Mouse (Mus musculus): ENCODE measurements around the gene Orc2. TPM values are rescaled to one million over a fixed set of nuclear protein-coding genes. Genes with fewer than 3 reads are reported as not detected.

Orc2 gene
- 10 to 100 TPM; 24.1 to 27.2 TPM for total RNA-seq (2021)
- long read RNA-seq, transcript Orc2-201 (18 exons, 3,561 nt) = major isoform, 11 of 21 reads
- long read RNA-seq, partial matches to known transcripts = 2 of 21 reads
- long read RNA-seq, other reads (novel, unspliced or antisense) = 8 of 21 reads

DNA sequence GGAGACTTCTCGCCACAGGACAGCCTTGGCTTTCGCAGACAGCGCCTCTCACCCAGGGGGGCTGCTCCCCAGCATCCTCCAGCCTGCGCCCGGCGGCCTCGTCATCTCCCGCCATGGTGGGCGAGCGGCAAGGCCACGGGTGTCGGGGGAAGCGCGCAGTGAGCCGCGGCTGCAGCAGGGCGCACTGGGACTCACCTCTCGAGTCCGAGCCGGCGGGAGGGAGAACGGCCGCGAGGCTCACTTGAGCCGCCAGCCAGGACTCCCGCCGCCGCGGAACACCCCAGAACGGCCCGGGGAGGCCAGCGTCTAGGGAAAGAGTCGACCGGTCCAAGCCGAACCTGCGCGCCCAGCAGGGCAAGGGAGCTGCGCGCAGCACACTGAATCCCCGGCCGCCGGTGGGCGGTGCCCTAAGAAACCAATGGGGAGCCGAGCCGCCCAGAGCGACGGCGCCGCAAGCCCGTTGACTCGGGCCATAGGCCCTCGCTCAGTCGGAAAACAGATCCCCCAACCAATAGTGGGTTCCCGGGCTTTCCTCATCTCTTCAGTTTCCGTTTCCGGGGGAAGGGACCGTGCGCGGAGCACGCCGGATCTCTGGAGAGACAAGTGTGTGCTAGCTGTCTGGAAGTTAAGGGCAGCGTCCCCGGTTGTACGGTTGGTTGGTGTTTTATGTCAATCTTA is at the start of gene Orc2:
Gene Orc2 (minus strand): TSS at position 533 of the 678 bp plus-strand sequence.
- DNase-seq (ENCODE audit: low spot score in 2 of 2) = peak; percentile 89 to 93

DNA sequence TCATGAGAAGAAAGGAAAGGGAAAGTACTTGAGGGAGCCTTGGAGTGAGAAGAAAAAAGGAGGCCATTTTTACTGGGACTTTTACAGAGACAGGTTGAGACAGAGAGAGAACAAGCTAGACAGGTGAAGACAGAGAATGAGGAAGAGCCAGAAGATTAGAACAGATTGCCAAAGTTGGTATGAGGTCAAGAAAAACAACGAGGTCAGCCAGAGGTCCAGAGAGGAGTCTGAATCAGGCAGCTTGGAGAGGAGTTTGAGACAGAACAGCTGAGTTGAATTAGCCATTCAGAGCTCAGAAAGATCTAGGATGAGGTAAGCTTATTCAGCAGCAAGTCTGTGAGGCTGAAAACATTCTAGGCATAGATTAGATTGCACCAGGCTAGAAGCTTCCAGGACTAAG is 36.5 kb upstream of the Orc2 start:
- DNase-seq (ENCODE audit: low spot score in 2 of 2) = no peak

DNA sequence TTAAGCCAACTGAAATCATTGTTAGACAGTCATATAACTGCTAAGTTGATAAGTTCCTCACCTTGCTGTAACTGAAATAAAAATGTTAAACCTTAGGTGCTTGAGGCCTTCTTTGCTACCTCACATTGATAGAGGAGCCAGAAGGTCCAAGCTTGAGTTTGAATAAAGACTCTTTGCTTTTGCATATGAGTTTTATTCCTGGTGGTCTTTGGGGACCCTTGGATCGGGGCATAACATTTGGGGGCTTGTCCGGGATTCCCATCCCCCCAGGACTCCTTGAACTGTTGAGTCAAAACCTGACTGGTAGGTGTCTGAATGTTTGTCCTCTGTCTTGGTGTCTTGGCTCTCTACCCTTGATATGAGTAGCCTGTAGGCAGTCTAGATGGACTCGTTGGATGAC is 2.3 kb upstream of the Orc2 start:
- no peak for DNase-seq (ENCODE audit: low spot score in 2 of 2)

DNA sequence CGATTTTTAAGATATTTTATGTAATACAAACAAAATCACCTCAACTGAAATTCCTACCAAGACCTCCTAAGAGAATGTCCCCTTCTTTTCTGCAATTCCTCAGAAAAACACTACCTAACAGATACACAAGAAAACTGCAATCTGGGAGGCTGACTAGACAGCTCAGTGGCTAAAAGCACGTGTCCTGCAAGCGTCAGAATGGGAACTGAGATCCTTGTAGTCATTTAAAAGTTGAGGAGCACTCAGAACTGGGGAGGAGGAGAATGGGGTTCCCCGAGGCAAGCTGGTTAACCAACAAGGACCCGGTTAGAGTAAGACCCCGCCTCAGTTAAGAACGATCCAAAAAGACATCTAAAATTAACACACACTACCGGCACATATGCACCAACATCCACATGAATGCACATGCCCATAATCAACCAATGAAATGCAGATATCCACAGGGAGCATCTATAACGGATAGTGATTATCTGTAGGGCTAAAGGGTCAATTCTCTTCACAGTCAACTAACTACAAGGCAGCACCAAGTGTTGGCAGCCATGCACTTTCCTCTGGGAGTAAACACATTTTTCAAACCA is 1.0 kb downstream of the Orc2 start:
- no peak for DNase-seq (ENCODE audit: low spot score in 2 of 2)

DNA sequence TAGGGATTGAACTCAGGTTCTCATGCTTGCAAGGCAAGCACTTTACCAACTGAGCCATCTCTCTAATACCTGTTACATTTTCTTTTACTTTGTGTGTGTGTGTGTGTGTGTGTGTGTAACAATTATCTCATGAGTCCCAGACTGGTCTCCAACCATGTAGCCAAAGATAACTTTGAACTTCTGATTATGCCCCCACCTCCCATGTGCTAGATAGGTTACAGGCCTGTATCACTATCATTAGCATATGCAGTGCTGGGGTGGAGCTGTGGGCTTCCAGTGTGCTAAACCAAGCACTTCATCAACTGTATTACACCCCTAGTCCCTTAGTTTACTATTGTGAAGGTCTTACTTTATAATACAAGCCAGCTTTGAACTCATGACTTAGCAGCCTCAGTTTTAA is 1.8 kb downstream of the Orc2 start:
- DNase-seq (ENCODE audit: low spot score in 2 of 2) = no peak

DNA sequence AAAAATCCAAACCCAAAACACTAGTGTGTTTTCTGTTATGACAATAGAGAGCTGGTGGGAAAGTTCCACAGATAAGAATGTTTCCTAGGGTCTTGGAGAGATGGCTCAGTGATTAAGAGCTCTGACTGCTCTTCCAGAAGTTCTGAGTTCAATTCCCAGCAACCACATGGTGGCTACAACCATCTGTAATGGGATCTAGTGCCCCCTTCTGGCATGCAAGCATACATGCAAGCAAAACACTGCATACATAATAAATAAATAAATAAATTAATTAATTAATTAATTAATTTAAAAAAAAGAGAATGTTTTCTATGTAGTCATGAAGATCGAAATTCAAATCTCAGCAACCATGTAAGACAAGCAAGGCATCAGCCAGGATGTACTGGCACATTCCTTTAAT is 6.2 kb downstream of the Orc2 start:
- DNase-seq (ENCODE audit: low spot score in 2 of 2) = no peak

DNA sequence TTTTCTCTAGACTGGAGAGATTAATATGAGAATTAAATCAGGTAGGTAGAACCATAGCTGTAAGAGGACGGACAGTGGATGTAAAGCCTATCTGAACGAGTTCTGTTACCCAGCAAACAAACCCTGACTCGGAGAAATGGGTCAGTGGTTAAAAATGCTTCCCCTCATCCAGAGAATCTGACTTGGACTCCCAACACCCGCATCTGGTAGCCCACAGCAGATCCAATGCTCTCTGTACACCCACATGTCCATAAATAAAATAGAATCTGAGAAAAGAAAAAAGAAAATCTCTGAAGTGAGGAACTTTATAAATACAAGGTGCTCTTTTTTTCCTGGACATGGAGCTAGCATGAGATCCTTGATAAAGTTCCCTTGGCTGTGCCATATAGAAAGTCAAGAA is 7.2 kb downstream of the Orc2 start:
- no peak for DNase-seq (ENCODE audit: low spot score in 2 of 2)

DNA sequence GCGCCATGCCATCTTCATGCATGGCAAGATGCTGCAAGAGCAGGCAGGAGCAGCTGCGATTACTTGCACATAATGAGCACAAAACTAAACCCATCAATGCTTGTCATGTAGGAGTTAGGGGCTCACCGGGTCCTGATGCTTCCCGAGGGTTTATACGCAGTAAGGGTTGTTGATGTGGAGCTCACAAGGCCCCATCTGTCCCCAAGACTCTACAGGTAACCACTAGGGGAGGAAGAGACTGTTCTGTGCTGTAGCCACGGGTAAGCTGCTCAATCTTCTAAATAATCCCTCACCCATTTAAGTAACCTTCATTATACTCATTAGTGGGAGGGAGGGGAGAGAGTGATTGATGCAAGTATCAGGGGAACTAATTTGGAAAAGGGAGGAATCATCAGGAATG is 9.3 kb downstream of the Orc2 start:
- no peak for DNase-seq (ENCODE audit: low spot score in 2 of 2)

DNA sequence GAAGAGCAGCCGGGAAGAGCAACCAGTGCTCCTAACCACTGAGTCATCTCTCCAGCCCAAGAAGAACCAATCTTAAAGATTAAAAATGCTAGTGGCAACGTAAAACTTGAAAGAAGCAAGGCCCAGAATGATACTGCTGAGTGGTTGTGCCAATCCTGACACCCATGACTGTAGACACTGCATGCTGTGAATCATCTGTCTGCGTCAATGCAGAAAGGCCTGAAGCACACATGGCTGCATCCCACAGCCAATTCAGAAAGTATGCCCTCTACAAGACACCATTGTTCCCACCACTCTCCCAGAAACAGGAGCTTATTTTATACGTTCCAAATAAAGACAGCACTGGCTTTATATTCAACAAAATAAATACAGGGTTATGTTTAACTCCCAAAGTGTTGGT is 22.3 kb downstream of the Orc2 start:
- DNase-seq (ENCODE audit: low spot score in 2 of 2) = no peak

DNA sequence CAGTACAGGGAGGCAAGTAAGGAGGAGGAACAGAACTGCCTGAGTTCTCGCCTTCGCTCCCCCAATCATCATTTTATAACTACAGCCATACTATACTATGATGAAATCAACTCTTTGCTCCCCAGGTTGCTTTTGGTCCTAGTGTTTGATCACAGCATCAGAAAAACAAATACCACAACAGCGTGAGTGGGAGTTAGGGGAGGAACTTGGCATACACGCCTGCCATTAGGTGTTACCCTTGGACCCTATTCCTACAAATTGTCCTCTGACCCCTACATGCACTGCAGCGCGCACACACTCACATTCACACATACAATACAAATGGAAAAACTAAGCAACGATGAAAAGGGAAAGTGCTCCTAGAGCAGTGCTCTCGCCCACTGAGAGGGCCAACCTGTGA is 29.2 kb downstream of the Orc2 start:
- no peak for DNase-seq (ENCODE audit: low spot score in 2 of 2)

DNA sequence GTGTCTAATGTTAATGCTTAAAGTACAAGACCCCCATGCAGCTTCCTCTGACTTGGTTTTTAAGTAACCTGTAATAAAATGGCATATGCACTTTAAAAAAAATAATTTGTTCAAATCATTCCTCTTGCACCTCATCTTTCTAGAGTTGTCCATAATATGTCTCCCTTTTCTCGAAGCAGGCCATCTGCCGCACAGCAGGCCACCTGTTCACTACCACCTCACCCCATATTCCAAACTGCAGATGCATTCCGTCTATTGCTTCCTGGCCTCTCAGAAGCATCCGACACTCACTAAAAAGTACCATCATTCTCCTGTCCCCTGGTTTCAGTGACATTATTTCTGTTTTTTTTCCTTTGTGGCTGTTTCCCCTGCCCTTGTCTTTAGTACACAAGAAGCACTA is 39.3 kb downstream of the Orc2 start:
- DNase-seq (ENCODE audit: low spot score in 2 of 2) = no peak

DNA sequence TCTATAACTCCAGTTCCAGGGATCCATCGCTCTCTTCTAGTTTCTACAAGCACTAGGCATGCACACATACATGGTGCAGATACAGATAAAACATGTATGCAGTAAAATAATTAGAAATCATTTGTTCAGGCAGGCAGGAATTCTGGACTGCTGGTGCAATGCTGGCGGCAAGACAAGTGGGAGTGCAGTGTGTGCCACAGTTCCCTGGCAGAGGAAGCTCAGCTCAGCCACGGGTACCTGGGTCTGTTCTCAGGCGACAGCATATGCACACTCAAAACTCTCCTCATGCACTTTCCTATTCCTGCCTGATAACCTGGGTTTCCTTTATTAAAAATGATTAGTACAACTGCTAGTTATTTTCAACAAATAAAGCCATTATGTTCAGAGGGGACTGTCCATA is 39.9 kb downstream of the Orc2 start:
- no peak for DNase-seq (ENCODE audit: low spot score in 2 of 2)

DNA sequence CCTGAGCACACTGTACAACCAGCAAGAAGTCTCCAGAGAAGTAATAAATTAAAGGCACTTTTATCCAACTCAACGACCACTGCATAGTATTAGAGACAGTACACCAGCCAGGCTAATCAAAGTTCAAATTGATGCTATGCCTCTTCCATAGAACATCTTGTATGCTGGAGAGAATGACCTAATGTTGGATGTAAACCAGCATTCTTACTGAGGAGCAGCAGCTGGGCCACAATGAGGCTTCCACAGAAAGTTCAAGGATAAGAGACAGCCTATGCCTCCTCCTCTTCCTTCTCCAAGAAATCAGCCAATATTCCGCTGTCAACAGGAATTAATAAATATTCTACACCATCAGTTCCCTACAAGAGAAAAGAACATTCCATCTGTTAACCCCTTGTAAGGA is 41.0 kb downstream of the Orc2 start:
- DNase-seq (ENCODE audit: low spot score in 2 of 2) = no peak

DNA sequence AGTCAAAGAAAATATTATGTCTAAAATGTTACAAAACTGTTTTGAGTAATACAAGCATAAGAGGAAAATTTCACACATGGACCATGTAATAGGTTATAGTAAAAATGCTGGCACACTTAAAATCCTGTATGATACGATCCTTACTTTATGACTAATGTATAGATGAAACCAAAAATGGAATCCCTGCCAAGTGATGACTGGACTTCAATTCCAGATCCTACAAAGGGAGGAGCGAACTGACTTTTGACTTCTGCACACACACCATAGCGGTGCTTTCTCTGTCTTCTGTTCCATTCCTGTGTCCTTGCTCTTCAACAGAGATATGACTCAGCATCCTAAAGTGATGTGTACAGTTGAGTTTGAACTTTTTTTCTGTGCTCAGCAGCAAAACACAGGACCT is 44.3 kb downstream of the Orc2 start:
- DNase-seq (ENCODE audit: low spot score in 2 of 2) = no peak

DNA sequence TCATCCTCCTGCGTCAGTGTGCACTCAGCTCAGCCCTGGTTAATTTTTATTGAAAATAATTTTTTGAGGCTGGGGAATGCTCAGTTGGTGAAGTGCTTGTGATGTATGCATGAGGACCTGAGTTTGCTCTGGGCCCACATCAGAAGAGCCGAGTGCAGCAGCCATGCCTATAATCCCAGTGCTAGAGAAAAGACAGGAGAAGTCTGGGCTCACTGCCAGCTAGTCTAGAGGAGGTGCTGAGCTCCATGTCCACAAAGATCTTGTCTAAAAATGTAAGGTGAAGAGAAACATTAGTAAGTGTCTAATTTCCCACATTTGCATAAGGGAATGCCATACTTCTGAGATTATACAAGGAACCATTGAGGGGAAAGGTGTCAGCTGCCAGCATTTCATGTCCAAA is 46.0 kb downstream of the Orc2 start:
- no peak for DNase-seq (ENCODE audit: low spot score in 2 of 2)

DNA sequence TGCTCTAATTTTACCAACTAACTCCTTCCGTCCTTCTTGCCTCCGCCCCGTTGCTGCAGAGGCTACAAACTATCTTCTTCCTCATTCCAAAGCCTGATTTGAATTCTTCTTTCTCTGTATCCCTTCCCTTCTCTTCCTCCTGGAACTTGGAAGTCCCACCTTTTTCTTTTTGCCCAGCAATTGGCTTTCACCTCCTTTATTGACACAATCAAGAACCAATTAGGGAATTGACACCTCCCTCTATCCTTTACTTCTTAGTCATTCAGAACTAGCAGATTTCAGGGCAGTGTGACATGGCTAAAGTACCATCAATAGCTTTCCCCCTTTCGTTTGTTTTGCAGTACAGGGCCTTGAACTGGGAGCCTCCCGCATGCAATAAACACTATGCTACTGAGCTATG is 46.7 kb downstream of the Orc2 start:
- no peak for DNase-seq (ENCODE audit: low spot score in 2 of 2)

DNA sequence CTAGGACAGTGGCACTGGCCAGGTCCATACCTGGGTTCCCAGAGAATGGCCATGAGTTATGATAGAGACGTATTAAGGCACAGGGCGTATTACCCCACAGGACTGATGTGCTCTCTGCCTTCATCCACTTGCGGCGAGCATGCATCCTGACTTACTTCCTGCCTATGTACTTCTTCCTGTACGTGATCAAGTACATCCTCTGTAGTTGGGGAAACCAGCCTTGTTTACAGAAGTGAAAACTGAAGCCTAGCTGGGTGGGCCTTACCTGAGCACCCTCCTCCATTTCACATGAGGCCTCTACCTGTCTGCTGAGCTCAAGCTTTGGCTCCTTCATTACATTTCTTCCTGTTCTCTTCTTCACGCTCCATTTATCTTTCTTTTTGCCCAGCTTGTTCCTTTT is 50.6 kb downstream of the Orc2 start:
- DNase-seq (ENCODE audit: low spot score in 2 of 2) = no peak

DNA sequence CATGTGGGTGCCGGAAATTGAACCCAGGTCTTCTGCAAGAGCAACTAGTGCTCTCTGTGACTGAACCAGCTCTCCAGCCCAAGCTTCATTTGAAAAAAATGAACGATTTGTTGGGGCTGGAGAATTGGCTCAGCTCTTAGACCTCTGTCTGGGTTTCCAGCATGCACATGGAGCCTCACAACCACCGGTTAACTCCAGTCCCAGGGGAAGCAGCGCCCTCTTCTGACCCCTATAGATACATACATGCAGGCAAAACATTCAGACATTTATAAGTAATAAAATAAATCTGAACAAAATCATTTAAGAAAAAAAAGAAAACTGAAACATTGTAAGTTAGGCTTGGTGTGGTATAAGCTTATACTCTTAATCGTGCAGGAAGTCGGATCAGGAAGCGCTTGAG is 56.5 kb downstream of the Orc2 start:
- no peak for DNase-seq (ENCODE audit: low spot score in 2 of 2)

DNA sequence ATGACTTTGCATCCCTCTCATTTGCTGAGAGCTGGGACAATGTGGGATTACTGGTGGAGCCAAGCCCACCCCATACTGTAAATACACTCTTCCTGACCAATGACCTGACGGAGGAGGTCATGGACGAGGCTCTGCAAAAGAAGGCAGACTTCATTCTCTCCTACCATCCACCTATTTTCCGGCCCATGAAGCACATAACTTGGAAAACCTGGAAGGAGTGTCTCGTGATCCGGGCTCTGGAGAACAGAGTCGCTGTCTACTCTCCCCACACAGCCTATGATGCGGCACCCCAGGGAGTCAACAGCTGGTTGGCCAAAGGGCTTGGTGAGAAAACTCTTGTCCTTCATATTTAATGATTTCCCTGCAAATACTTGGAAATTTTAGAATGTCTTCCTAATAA is 57.1 kb downstream of the Orc2 start:
- DNase-seq (ENCODE audit: low spot score in 2 of 2) = no peak

DNA sequence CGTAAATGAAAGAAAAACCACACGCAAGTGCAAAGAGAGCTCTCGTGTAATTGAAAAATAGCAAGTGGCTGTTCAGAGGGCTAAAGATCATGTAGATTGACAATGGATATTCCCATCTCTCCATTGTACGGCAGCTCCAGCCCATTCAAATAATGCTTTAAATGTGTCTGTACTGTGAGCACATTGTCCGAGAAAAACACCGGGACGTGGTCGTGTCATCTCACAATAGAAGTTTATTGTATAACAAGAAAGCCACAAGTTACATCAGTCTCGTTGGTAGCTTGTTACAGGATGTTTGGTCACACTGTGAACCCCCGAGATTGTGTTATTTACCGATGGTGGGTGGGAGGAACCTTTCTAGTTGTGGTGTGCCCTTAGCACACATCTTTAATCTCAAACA is 59.0 kb downstream of the Orc2 start:
- no peak for DNase-seq (ENCODE audit: low spot score in 2 of 2)

DNA sequence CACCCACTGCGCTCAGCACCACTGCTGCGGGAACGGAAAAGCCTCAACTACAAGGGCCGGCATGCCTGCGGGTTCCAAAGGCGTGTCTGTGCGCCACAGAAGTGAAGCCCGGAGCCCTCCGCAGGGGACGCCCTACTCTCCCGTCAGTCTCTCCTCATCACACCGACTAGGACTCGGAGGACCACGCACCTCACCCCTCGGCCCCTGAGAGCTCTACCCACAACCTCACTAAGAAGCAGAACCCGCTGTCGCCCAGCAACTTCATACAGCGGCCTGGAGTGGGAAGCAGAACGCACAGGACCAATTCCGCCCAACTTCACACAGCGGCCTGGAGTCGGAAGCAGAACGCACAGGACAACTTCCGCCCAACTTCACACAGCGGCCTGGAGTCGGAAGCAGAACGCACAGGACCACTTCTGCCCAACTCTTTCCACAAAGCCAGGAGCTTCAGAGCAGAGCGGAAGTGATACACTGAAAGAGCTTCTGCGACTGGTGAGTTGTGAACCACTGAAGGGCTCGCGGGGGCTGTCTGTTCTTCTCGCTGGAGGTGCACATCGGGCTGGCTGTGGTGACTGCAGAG is 59.7 kb downstream of the Orc2 start, which contains the start of the genes Nif3l1 and Ppil3:
Gene Nif3l1 (plus strand): TSS at position 9 of the 580 bp plus-strand sequence.
Gene Ppil3 (minus strand): TSS at position 344 of the 580 bp plus-strand sequence.
- peak; percentile 84 to 90 for DNase-seq (ENCODE audit: low spot score in 2 of 2)

DNA sequence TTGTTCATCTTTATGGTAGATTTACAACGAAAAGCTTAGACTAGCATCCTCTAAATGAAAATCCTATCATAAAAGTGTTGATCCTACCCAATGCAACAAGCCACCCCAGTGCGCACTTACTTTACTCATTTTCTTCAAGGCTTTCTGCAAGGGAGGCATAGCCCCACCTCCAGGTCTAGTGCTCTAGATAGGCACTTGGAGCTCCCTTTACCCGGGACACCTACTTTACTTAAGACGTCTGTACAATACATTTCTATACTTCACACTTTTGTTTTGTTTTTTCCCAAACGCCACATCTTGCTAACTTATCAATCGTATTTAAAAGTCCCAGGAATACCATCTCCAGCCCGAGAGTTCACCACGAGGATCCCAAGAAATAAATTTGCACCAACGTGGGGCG is 60.2 kb downstream of the Orc2 start:
- DNase-seq (ENCODE audit: low spot score in 2 of 2) = no peak

DNA sequence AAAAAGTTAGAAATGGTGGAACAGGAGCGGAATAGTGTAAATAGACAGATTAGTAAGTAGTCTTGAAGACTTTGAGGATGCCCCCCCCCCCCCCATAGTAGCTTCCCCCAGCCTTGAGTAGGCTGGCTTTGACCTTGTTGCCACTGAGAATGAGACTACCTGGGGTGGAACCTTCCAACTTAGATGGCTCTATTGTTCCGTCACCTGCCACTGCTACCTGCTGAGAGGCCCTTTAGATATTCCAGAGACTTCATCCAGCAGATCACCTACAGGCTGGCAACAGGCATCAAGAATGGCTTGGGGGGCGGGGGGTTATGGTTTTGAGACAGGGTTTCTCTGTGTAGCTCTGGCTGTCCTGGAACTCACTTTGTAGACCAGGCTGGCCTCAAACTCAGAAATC is 80.4 kb downstream of the Orc2 start:
- DNase-seq (ENCODE audit: low spot score in 2 of 2) = no peak

All from layer of hippocampus, postnatal 10 days (tissue).